Mouse (Mus musculus) liver, embryonic 14.5 days (tissue): ENCODE results near the gene Ankrd45.

Source experiments
- CTCF ChIP-seq: IDR thresholded peaks from 2 replicates; pipeline ENCODE4 v1.5.1; 2016; ENCODE audit warnings: antibody characterized with exemption, low read depth, control low read depth
- EP300 ChIP-seq: IDR thresholded peaks from 2 replicates; pipeline ENCODE4 v1.6.1; 2016; ENCODE audit warnings: antibody characterized with exemption, low read depth

DNA sequence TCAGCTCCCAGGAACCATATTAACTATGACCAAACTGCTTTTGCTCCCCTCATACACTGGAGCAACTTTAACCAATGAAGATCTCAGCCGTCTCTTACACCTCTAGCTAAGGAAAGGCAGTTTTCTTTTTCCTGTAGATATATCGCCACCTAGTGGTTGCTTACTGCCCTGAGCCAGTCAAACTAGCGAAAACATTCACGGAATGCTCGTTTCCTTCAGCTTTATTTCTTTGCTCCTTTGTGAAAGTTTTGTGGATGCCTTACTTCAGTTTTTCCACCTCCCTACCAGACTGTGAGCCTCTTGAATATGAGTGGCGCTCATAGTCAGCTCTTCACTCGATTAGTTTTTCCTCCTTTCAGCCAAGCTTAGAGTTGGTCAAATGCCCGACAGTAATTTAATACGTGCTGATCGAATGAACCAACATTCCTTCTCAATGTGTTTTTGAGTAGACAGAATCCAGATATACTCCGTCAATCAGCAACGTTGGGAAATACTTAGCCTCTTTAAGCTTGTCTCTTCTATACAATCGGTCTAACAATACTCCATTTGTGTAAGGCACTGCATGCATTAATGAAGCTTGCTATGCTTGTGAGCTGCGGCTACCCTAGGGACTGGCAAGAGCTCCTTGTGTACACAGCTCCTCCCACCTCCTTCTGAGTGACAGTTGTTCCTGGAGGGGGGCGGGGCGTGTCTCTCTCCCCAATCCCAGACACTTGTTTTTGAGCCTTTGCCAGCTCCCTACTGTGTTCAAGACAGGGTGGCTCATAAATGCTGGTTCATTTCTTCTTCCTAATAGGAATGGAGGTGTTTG lies 53.3 kb downstream of the Ankrd45 start:
- TF ChIP-seq CTCF, result peak; percentile 86
- TF ChIP-seq EP300, result no peak
